Mouse (Mus musculus): ENCODE measurements at regions not wholly inside any gene's neighbourhood (a gene's known extent, or its start where the extent isn't known, plus 50 kb on each side); places are given as distances from the start of the nearest gene placed in this dataset.

DNA sequence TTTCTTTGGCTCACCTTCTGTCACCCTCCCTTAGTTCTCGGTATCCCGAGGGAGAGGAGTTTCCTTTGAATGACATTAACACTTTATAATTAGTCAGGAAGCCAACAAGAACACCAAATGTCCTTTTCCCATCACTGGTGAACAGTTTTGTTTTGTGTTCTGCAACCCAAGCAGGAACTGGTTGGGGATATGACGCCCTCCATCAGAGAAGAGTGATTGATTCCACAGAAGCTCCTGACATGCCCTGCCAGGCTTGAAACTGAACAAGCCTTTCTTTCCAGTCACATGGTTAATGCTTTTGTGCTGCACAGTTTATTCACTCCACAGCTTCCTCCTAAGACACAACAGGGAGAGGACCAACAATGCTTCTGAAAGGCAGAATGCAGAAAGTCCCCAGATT is 57.8 kb downstream of the Tmsb4x start:
- TF ChIP-seq CTCF (IDR thresholded peaks at IDR 0.05; ENCODE audit: low read depth) (no peak), EP300 (optimal IDR thresholded peaks at IDR 0.05) (no peak)

Measured in stomach, postnatal 0 days (tissue).